Mouse (Mus musculus): ENCODE measurements around the gene Cnksr3.

The Cnksr3 gene

GRCm38 (mm10) chr10:7149671-7150595 lies 62.1 kb downstream of the Cnksr3 start:
- no peak for DNase-seq (ENCODE audit: low spot score)

GRCm38 (mm10) chr10:7145614-7146013 lies 66.4 kb downstream of the Cnksr3 start:
- no peak for DNase-seq (ENCODE audit: low spot score)

GRCm38 (mm10) chr10:7144081-7144783 lies 67.8 kb downstream of the Cnksr3 start:
- DNase-seq (ENCODE audit: low spot score), result no peak

- no peak for DNase-seq (ENCODE audit: low spot score)
Observed at GRCm38 (mm10) chr10:7142287-7142686, 69.8 kb downstream of the Cnksr3 start.

GRCm38 (mm10) chr10:7140282-7140681 lies 71.8 kb downstream of the Cnksr3 start:
- DNase-seq (ENCODE audit: low spot score), result no peak

GRCm38 (mm10) chr10:7138049-7138448 lies 74.0 kb downstream of the Cnksr3 start:
- no peak for DNase-seq (ENCODE audit: low spot score)

GRCm38 (mm10) chr10:7135751-7136150 lies 76.3 kb downstream of the Cnksr3 start:
- no peak for DNase-seq (ENCODE audit: low spot score)

- DNase-seq (ENCODE audit: low spot score), result no peak
Observed at GRCm38 (mm10) chr10:7133005-7133404, 79.0 kb downstream of the Cnksr3 start.

- no peak for DNase-seq (ENCODE audit: low spot score)
Observed at GRCm38 (mm10) chr10:7131441-7131840, 80.6 kb downstream of the Cnksr3 start.

GRCm38 (mm10) chr10:7127828-7128227 lies 84.2 kb downstream of the Cnksr3 start:
- DNase-seq (ENCODE audit: low spot score), result no peak

GRCm38 (mm10) chr10:7126882-7127281 lies 85.2 kb downstream of the Cnksr3 start:
- no peak for DNase-seq (ENCODE audit: low spot score)

- DNase-seq (ENCODE audit: low spot score), result no peak
Observed at GRCm38 (mm10) chr10:7126287-7126686, 85.8 kb downstream of the Cnksr3 start.

GRCm38 (mm10) chr10:7124993-7125392 lies 87.0 kb downstream of the Cnksr3 start:
- DNase-seq (ENCODE audit: low spot score), result no peak

- DNase-seq (ENCODE audit: low spot score), result no peak
Observed at GRCm38 (mm10) chr10:7122294-7122693, 89.7 kb downstream of the Cnksr3 start.

- DNase-seq (ENCODE audit: low spot score), result no peak
Observed at GRCm38 (mm10) chr10:7120206-7120605, 91.8 kb downstream of the Cnksr3 start.

- peak; percentile 56 for DNase-seq (ENCODE audit: low spot score)
Observed at GRCm38 (mm10) chr10:7118258-7119077, 93.6 kb downstream of the Cnksr3 start.

- DNase-seq (ENCODE audit: low spot score), result no peak
Observed at GRCm38 (mm10) chr10:7117785-7118184, 94.3 kb downstream of the Cnksr3 start.

GRCm38 (mm10) chr10:7114796-7115195 lies 97.2 kb downstream of the Cnksr3 start:
- DNase-seq (ENCODE audit: low spot score), result no peak

- DNase-seq (ENCODE audit: low spot score), result no peak
Observed at GRCm38 (mm10) chr10:7113747-7114146, 98.3 kb downstream of the Cnksr3 start.

GRCm38 (mm10) chr10:7113144-7113543 lies 98.9 kb downstream of the Cnksr3 start:
- DNase-seq (ENCODE audit: low spot score), result no peak

GRCm38 (mm10) chr10:7111462-7112000 lies 100.5 kb downstream of the Cnksr3 start:
- DNase-seq (ENCODE audit: low spot score), result no peak

- DNase-seq (ENCODE audit: low spot score), result no peak
Observed at GRCm38 (mm10) chr10:7103872-7104271, 108.2 kb downstream of the Cnksr3 start.
